ENCODE assay signal across 27 mouse cellular contexts in the genomic region with DNA sequence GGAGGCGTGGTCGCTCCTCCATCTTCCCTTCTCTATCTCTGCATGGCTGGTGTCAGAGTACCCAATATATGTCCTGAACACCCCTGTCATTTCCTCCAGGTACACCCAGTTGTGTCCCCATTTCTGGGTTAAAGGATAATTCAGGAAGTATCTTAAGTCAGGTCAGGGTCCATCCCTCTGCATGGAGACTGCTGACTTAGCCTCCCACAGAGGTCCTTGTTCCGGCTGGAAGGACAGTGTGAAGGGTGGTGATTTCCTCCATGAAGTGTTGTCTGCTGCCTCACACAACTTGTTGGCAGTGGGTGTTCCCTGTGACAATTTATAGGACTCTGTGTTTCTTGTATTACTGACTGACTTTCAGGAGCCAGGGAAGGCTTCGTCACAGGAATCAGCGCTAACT. TPM values are rescaled to one million over a fixed set of nuclear protein-coding genes. Genes with fewer than 3 reads are reported as not detected.
DNase-seq lines count a peak whose midpoint lies in the region; ATAC-seq and TF ChIP-seq lines count a peak whose summit lies in the region.
"Had no signal": no experiment of that assay in that cellular context is flagged by ENCODE, and none has a peak within 500 bp of the region (broad histone marks: within the 10 kb centered on the region; RNA-seq: fewer than 3 reads in every experiment).

No protein-coding gene starts in this region.

- peaks cover 9% of the 10 kb centered on the region; the same call in 1 of the 2 replicates for H3K36me3 ChIP-seq in intestine, postnatal 0 days (ENCODE audit: control insufficient read depth, insufficient read depth)
- no peaks in the 10 kb centered on the region for H3K36me3 ChIP-seq in forebrain, embryonic 15.5 days
- H3K36me3 ChIP-seq: embryonic facial prominence, embryonic 13.5 days; forebrain, embryonic 10.5 days; heart, embryonic 12.5 days; hindbrain, embryonic 13.5 days; midbrain, embryonic 13.5 days; neural tube, embryonic 13.5 days had no signal

- WGBS in intestine, postnatal 0 days: 36% methylated on average over 5 of the region's 5 CpGs
- whole genome bisulfite sequencing in forebrain, embryonic 15.5 days: 90% methylated on average over 5 of the region's 5 CpGs
- WGBS in cerebellum, adult 2 months: 93% methylated on average over 5 of the region's 5 CpGs

- peak; percentile 50 for DNase-seq in kidney, adult 18-20 months
- no peak for DNase-seq in kidney, postnatal 10 days
- DNase-seq in kidney, postnatal 14 days: peak; percentile 60
- no peak for DNase-seq in layer of hippocampus, adult 8-10 months (ENCODE audit: low spot score in 2 of 2)
- DNase-seq in cerebellum, adult 2 months: no peak
- DNase-seq: adrenal gland, adult 8-10 months; cerebellum, adult 9-11 months; forebrain, postnatal 0 days; gastrocnemius, postnatal 25 days; heart, adult 11 months; heart, postnatal 4 days; liver; lung, adult 2 months; lung, postnatal 10 days; right cerebral cortex, postnatal 4 days; thymus, postnatal 4 days had no signal

- no peaks in the 10 kb centered on the region for H3K9me3 ChIP-seq in intestine, postnatal 0 days (ENCODE audit: control insufficient read depth)
- no peaks in the 10 kb centered on the region for H3K9me3 ChIP-seq in forebrain, embryonic 15.5 days
- H3K9me3 ChIP-seq: embryonic facial prominence, embryonic 13.5 days; forebrain, embryonic 10.5 days; heart, embryonic 12.5 days; hindbrain, embryonic 13.5 days; midbrain, embryonic 13.5 days; neural tube, embryonic 13.5 days had no signal

- H3K9ac ChIP-seq in intestine, postnatal 0 days (ENCODE audit: low read depth, low read length): no peak overlapping the region
- H3K9ac ChIP-seq in forebrain, embryonic 15.5 days (replicated peaks): no peak overlapping the region
- H3K9ac ChIP-seq: embryonic facial prominence, embryonic 13.5 days; forebrain, postnatal 0 days; heart, embryonic 12.5 days; hindbrain, embryonic 13.5 days; liver, embryonic 14.5 days; midbrain, embryonic 13.5 days; neural tube, embryonic 13.5 days had no signal

- peak; percentile 64 for ATAC-seq in intestine, postnatal 0 days
- no peak for ATAC-seq in forebrain, embryonic 15.5 days (replicated peaks)
- ATAC-seq: CD4-positive, CD25-positive, alpha-beta regulatory T cell, adult 4 months; forebrain, postnatal 0 days; midbrain, embryonic 13.5 days had no signal

- H3K4me2 ChIP-seq in intestine, postnatal 0 days (replicated peaks; ENCODE audit: low read depth): peak overlapping the region; percentile 47
- H3K4me2 ChIP-seq in forebrain, embryonic 15.5 days (replicated peaks): no peak overlapping the region
- H3K4me2 ChIP-seq: embryonic facial prominence, embryonic 13.5 days; heart, embryonic 12.5 days; hindbrain, embryonic 13.5 days; midbrain, embryonic 13.5 days; neural tube, embryonic 13.5 days had no signal

- H3K4me1 ChIP-seq in intestine, postnatal 0 days (replicated peaks; ENCODE audit: control insufficient read depth, insufficient read depth, low read length): peaks cover 5% of the 10 kb centered on the region; the same call in 1 of the 2 replicates
- H3K4me1 ChIP-seq in forebrain, embryonic 15.5 days: no peaks in the 10 kb centered on the region
- peaks cover 3% of the 10 kb centered on the region; the same call in 1 of the 2 replicates for H3K4me1 ChIP-seq in cerebellum, adult 2 months (ENCODE audit: control insufficient read depth, insufficient read depth, low read length)

- H3K4me3 ChIP-seq in intestine, postnatal 0 days (ENCODE audit: low read depth, low read length): no peak overlapping the region
- H3K4me3 ChIP-seq in forebrain, embryonic 15.5 days: no peak overlapping the region
- no peak overlapping the region for H3K4me3 ChIP-seq in cerebellum, adult 2 months (replicated peaks; ENCODE audit: insufficient read depth, low read depth, low read length)
- H3K4me3 ChIP-seq: embryonic facial prominence, embryonic 13.5 days; forebrain, embryonic 10.5 days; heart, embryonic 12.5 days; hindbrain, embryonic 13.5 days; midbrain, embryonic 13.5 days; neural tube, embryonic 13.5 days had no signal

- TF ChIP-seq CTCF in intestine, postnatal 0 days (IDR thresholded peaks at IDR 0.05; ENCODE audit: low read depth): no peak
- no peak for TF ChIP-seq CTCF in cerebellum, adult 2 months (IDR thresholded peaks at IDR 0.05; ENCODE audit: borderline replicate concordance, insufficient read depth, low read depth, low read length)

- no peaks in the 10 kb centered on the region for H3K27me3 ChIP-seq in intestine, postnatal 0 days (replicated peaks; ENCODE audit: control insufficient read depth, insufficient read depth, low read length)
- no peaks in the 10 kb centered on the region for H3K27me3 ChIP-seq in forebrain, embryonic 15.5 days
- no peaks in the 10 kb centered on the region for H3K27me3 ChIP-seq in cerebellum, adult 2 months (ENCODE audit: control insufficient read depth, insufficient read depth, low read length)
- H3K27me3 ChIP-seq: embryonic facial prominence, embryonic 13.5 days; heart, embryonic 12.5 days; hindbrain, embryonic 13.5 days; midbrain, embryonic 13.5 days; neural tube, embryonic 13.5 days had no signal

- no peak for TF ChIP-seq POLR2A in cerebellum, adult 2 months (IDR thresholded peaks at IDR 0.05; ENCODE audit: borderline replicate concordance, insufficient read depth, low read length)

- H3K27ac ChIP-seq in intestine, postnatal 0 days (ENCODE audit: low read depth, low read length): peak overlapping the region; percentile 63
- H3K27ac ChIP-seq in forebrain, embryonic 15.5 days (replicated peaks): no peak overlapping the region
- no peak overlapping the region for H3K27ac ChIP-seq in cerebellum, adult 2 months (ENCODE audit: insufficient read depth, low read length)
- H3K27ac ChIP-seq: embryonic facial prominence, embryonic 13.5 days; forebrain, embryonic 10.5 days; hindbrain, embryonic 13.5 days; liver, embryonic 14.5 days; macrophage; midbrain, embryonic 13.5 days; neural tube, embryonic 13.5 days had no signal

RNA-seq across cellular contexts. Expression of a gene that starts 23.2 kb away (rescaled TPM):
- polyA plus RNA-seq in intestine, postnatal 0 days (2015; fragmentation: Nextera tagmentation; extraction: Ambion mirVana): 34.6 and 39.3 TPM in 2 replicates
- 15.2 and 16.1 TPM in 2 replicates for polyA plus RNA-seq in forebrain, embryonic 15.5 days (2015; fragmentation: Nextera tagmentation; extraction: Ambion mirVana)
- total RNA-seq in layer of hippocampus, adult 8-10 months (2022): 1 to 10 TPM; 6.3 to 9.2 (median 7.9) TPM
- polyA plus RNA-seq in cerebellum, adult 2 months (2012; rRNA removed): 6.7 TPM in 2 replicates
- polyA plus RNA-seq: CD4-positive, CD25-positive, alpha-beta regulatory T cell, adult 4 months had no signal

Comparison
In these comparisons a context has a peak if more than half of its experiments do, and no peak if none do; other contexts are left out.
1. DNase-seq: peak in kidney, adult 18-20 months (single experiment) and kidney, postnatal 14 days (single experiment); none in kidney, postnatal 10 days (single experiment), layer of hippocampus, adult 8-10 months (0 of 2) and cerebellum, adult 2 months (0 of 2).